Mouse (Mus musculus): ENCODE data around the gene Ptpn1. TPM values are rescaled to one million over a fixed set of nuclear protein-coding genes. Genes with fewer than 3 reads are reported as not detected.
A peak's percentile ranks its signal among the peaks of the same experiment; 100 is the strongest.

The Ptpn1 gene
- polyA plus RNA-seq, 2 experiments: 10.0 to 24.3 TPM

DNA sequence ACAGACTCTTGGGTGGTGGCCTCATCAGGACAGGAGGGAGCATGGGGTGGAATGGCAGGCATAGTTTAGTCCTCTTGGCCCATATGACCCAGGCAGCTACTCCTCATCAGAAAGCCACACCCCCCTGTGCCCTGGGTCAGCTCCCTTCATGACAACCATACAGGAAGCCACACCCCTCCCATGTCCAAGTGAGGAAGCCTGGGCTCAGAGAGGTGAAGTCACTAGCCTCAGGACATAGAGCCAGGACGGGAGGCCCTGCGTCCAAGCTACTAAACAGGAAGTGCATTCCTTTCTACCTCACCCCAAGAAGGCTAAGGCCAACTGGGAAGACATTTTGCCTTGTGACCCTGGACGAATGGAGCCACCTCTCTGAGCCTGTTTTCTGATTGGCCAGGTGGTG, 73.8 kb downstream of the Ptpn1 start:
- DNase-seq (ENCODE audit: low read depth in 3 of 3, low spot score in 3 of 3) (no peak), ATAC-seq (ENCODE audit: insufficient read depth) (peak; percentile 29; the same call in 1 of the 2 replicates)
- no peaks in the 10 kb centered on the region for H3K27me3 ChIP-seq (ENCODE audit: control insufficient read depth, insufficient read depth, low read length)
- TF ChIP-seq CTCF (IDR thresholded peaks at IDR 0.05; ENCODE audit: low read depth): no peak
- no peak for TF ChIP-seq EP300 (IDR thresholded peaks at IDR 0.05; ENCODE audit: low read depth)
- peaks cover 0 to 3% of the 10 kb centered on the region in 2 experiments; a peak in 2 of 4 replicates for H3K4me1 ChIP-seq (replicated peaks; ENCODE audit: control insufficient read depth in 2 of 2, insufficient read depth in 2 of 2, low read length in 1 of 2)
- H3K4me2 ChIP-seq (ENCODE audit: low read depth): no peak overlapping the region
- 18% methylated on average over 3 of the region's 3 CpGs for WGBS (ENCODE audit: insufficient replicate concordance)
- H3K9me3 ChIP-seq (ENCODE audit: control insufficient read depth, low read length): no peaks in the 10 kb centered on the region
- H3K9ac ChIP-seq (replicated peaks): no peak overlapping the region
- no peaks in the 10 kb centered on the region for H3K36me3 ChIP-seq (replicated peaks; ENCODE audit: control insufficient read depth, insufficient read depth, low read depth)
- no peak overlapping the region for H3K27ac ChIP-seq
- H3K4me3 ChIP-seq (ENCODE audit: insufficient read depth in 1 of 2, low read depth in 2 of 2, low read length in 2 of 2): no peak overlapping the region

DNA sequence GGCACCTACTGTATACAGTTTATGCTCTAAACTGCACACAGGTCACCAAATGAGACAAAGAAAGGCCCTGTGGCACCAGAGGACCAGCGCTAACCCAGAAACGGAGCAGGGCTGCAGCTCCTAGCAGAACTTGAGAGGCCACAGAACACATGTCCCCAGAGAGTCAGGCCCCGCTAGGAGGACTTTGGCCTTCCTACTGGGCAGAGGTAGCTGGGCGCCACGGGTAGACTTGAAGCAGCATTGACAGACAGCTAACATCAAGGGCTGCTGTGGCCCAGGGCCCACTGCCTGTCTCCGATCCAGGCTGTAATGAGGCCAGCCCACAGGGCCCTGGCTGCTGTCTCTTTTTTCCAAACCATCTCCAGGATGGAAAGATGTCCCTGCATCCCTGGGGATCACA, 74.6 kb downstream of the Ptpn1 start:
- ATAC-seq (ENCODE audit: insufficient read depth): no peak

DNA sequence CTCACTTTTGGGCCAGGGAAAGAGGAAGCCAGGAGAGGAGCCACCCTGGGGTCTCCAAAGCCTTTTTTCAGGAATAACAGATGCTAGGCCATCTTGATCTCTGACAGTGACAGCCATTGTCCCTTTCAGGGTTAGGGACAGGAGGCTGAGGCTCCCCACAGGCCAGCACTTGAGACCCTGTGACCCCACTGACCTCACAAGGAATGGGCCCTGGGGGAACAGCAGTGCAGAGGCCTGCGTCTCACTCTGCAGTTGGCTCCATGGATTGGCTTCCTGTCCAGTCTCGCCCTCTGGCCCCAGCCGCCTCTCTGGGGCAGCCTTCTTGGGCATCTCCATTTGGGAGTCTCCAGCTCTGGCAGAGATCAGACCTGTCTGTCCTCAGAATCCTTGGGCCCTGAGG, 76.3 kb downstream of the Ptpn1 start:
- Histone ChIP-seq H3K27ac (no peak overlapping the region), H3K4me3 (ENCODE audit: insufficient read depth in 1 of 2, low read depth in 2 of 2, low read length in 2 of 2) (no peak overlapping the region), H3K9ac (replicated peaks) (no peak overlapping the region), H3K4me2 (ENCODE audit: low read depth) (no peak overlapping the region), H3K27me3 (ENCODE audit: control insufficient read depth, insufficient read depth, low read length) (no peaks in the 10 kb centered on the region), H3K4me1 (replicated peaks; ENCODE audit: control insufficient read depth in 2 of 2, insufficient read depth in 2 of 2, low read length in 1 of 2) (peaks cover 0 to 3% of the 10 kb centered on the region in 2 experiments; a peak in 2 of 4 replicates), H3K9me3 (ENCODE audit: control insufficient read depth, low read length) (no peaks in the 10 kb centered on the region), H3K36me3 (replicated peaks; ENCODE audit: control insufficient read depth, insufficient read depth, low read depth) (no peaks in the 10 kb centered on the region)
- no peak for DNase-seq (ENCODE audit: low read depth in 3 of 3, low spot score in 3 of 3)
- TF ChIP-seq EP300 (IDR thresholded peaks at IDR 0.05; ENCODE audit: low read depth) (no peak), CTCF (IDR thresholded peaks at IDR 0.05; ENCODE audit: low read depth) (no peak)
- WGBS (ENCODE audit: insufficient replicate concordance): 69% methylated on average over 3 of the region's 3 CpGs
- no peak for ATAC-seq (ENCODE audit: insufficient read depth)

More for the DNA sequence above, 74.6 kb downstream of the Ptpn1 start:
- Histone ChIP-seq H3K4me3 (ENCODE audit: insufficient read depth in 1 of 2, low read depth in 2 of 2, low read length in 2 of 2) (no peak overlapping the region), H3K9me3 (ENCODE audit: control insufficient read depth, low read length) (no peaks in the 10 kb centered on the region), H3K4me2 (ENCODE audit: low read depth) (no peak overlapping the region), H3K4me1 (replicated peaks; ENCODE audit: control insufficient read depth in 2 of 2, insufficient read depth in 2 of 2, low read length in 1 of 2) (peaks cover 0 to 3% of the 10 kb centered on the region in 2 experiments; a peak in 2 of 4 replicates), H3K9ac (replicated peaks) (no peak overlapping the region), H3K27ac (no peak overlapping the region), H3K27me3 (ENCODE audit: control insufficient read depth, insufficient read depth, low read length) (no peaks in the 10 kb centered on the region), H3K36me3 (replicated peaks; ENCODE audit: control insufficient read depth, insufficient read depth, low read depth) (no peaks in the 10 kb centered on the region)
- DNase-seq (ENCODE audit: low read depth in 3 of 3, low spot score in 3 of 3): no peak
- TF ChIP-seq CTCF (IDR thresholded peaks at IDR 0.05; ENCODE audit: low read depth): no peak
- TF ChIP-seq EP300 (IDR thresholded peaks at IDR 0.05; ENCODE audit: low read depth): no peak
- WGBS (ENCODE audit: insufficient replicate concordance): 72% methylated on average over 6 of the region's 6 CpGs

DNA sequence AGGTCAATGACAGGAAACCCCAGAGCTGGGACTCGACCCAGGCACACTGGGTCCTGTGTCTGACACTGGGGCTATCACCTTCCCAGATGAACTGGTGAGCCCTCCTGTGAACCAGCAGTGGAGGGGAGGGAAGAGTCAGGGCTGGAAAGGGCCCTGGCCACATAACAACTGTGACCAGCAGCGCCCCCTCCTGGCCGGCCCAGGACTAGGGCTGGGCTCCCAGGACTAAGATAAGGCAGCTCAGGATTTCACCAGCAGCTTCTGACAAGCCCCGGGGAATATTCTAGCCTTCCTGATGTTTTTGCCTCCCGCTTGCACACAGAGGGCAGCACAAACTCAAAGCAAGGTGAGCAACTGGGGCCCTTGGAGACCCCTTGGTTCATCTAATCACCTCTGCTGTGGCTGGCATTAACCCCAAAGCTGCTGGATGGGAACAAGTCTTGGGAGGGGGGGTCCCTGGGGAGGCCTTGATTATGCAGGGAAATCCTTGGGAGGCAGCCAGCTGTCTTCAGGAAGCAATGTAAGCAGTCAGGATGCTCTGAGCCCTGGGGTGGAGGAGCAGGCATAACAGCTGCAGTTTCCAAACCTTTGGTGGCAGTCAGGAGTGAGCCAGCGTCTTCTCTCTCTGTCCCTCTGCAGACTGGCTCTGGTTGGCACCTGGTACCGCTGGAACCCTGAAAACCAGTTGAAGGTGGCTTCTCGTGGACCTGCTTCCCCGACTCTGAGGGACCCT, 78.2 kb downstream of the Ptpn1 start, which contains the start of gene Ripor3:
Gene Ripor3, minus strand, starts transcription at position 683 of the 733 bp plus-strand sequence.
- Histone ChIP-seq H3K9ac (replicated peaks) (no peak within 1 kb of the TSS), H3K27me3 (ENCODE audit: control insufficient read depth, insufficient read depth, low read length) (no peaks in the 10 kb centered on the region), H3K9me3 (ENCODE audit: control insufficient read depth, low read length) (no peaks in the 10 kb centered on the region), H3K4me2 (ENCODE audit: low read depth) (no peak within 1 kb of the TSS), H3K4me3 (ENCODE audit: insufficient read depth in 1 of 2, low read depth in 2 of 2, low read length in 2 of 2) (no peak within 1 kb of the TSS), H3K36me3 (replicated peaks; ENCODE audit: control insufficient read depth, insufficient read depth, low read depth) (no peaks in the 10 kb centered on the region), H3K27ac (no peak within 1 kb of the TSS), H3K4me1 (replicated peaks; ENCODE audit: control insufficient read depth in 2 of 2, insufficient read depth in 2 of 2, low read length in 1 of 2) (peaks cover 0 to 3% of the 10 kb centered on the region in 2 experiments; a peak in 2 of 4 replicates)
- DNase-seq (ENCODE audit: low read depth in 3 of 3, low spot score in 3 of 3) (peak in 2 of 3 experiments; percentile 30 to 46), ATAC-seq (ENCODE audit: insufficient read depth) (no peak)
- peak; percentile 87 for TF ChIP-seq CTCF (IDR thresholded peaks at IDR 0.05; ENCODE audit: low read depth)
- TF ChIP-seq EP300 (IDR thresholded peaks at IDR 0.05; ENCODE audit: low read depth): no peak
- WGBS (ENCODE audit: insufficient replicate concordance): 33% methylated on average over 9 of the region's 9 CpGs

DNA sequence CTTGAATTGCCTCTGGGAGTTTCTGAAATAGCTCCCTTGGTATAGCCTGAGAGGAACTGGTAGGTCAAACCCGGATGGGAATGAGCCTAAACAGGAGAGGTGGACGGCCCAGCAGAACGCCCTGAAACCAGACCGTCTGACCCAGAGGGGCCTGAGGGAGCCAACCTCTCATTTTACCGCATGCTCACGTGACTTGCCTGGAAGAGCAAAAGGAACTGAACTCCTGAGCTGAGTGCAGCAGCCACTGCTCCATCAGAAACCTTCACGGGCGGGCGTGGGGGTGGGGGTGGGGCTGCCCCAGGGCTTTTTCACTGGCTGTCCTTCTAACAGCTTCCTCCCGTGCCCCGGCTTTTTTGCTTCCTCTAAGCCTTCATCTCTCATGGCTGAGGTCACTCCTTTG, 79.0 kb downstream of the Ptpn1 start:
- DNase-seq (ENCODE audit: low read depth in 3 of 3, low spot score in 3 of 3) (no peak), ATAC-seq (ENCODE audit: insufficient read depth) (no peak)
- H3K4me3 ChIP-seq (ENCODE audit: insufficient read depth in 1 of 2, low read depth in 2 of 2, low read length in 2 of 2): no peak overlapping the region
- no peaks in the 10 kb centered on the region for H3K27me3 ChIP-seq (ENCODE audit: control insufficient read depth, insufficient read depth, low read length)
- H3K9me3 ChIP-seq (ENCODE audit: control insufficient read depth, low read length): no peaks in the 10 kb centered on the region
- 28% methylated on average over 11 of the region's 11 CpGs for WGBS (ENCODE audit: insufficient replicate concordance)
- H3K4me1 ChIP-seq (replicated peaks; ENCODE audit: control insufficient read depth in 2 of 2, insufficient read depth in 2 of 2, low read length in 1 of 2): peaks cover 0 to 1% of the 10 kb centered on the region in 2 experiments; a peak in 2 of 4 replicates
- no peak overlapping the region for H3K27ac ChIP-seq
- no peak for TF ChIP-seq CTCF (IDR thresholded peaks at IDR 0.05; ENCODE audit: low read depth)
- no peak for TF ChIP-seq EP300 (IDR thresholded peaks at IDR 0.05; ENCODE audit: low read depth)
- H3K9ac ChIP-seq (replicated peaks): no peak overlapping the region
- no peak overlapping the region for H3K4me2 ChIP-seq (ENCODE audit: low read depth)
- H3K36me3 ChIP-seq (replicated peaks; ENCODE audit: control insufficient read depth, insufficient read depth, low read depth): no peaks in the 10 kb centered on the region

All from liver, embryonic 14.5 days (tissue).